Mouse (Mus musculus): ENCODE measurements around the gene Kcnc1.

DNA sequence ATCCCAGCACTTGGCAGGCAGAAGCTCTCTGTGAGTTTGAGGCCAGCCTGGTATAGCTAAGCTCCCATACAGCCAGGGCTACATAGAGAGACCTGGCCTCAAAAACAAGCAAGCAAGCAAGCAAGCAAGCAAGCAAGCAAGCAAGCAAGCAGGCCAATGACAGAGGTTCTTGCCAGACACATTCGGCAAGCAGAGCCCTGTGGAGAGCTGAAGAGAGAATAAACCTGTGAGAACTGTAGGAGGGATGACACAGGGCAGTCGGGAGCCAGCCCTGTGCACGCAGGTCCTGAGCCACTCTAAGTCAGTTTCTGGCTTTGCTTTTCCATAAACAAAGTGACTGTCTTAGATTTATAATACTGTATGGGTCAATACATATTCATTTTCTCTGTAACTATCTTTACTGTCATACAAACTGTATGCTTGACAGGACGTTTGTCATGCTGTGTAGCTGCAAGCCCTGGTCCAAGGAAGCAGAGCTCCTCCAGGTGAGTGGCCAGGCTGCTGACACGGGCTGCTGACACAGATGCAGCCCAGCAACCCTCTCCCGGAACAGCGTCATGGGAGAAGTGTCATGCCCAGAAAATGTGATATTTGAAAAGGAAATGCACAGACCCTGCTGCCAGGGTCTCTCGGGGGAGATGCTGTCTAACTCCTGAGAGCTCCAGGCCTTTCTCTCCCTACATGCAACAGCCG is 51.3 kb downstream of the Kcnc1 start:
- TF ChIP-seq CTCF (conservative IDR thresholded peaks at IDR 0.05; ENCODE audit: low read length) (no peak), POU5F1 (IDR thresholded peaks at IDR 0.05; ENCODE audit: borderline replicate concordance, low read length) (no peak)
